Mouse (Mus musculus): ENCODE measurements around the gene Mfrp. TPM values are rescaled to one million over a fixed set of nuclear protein-coding genes. Genes with fewer than 3 reads are reported as not detected.

Gene Mfrp
- polyA plus RNA-seq, 1 experiment from 2014 or later, result not detected

DNA sequence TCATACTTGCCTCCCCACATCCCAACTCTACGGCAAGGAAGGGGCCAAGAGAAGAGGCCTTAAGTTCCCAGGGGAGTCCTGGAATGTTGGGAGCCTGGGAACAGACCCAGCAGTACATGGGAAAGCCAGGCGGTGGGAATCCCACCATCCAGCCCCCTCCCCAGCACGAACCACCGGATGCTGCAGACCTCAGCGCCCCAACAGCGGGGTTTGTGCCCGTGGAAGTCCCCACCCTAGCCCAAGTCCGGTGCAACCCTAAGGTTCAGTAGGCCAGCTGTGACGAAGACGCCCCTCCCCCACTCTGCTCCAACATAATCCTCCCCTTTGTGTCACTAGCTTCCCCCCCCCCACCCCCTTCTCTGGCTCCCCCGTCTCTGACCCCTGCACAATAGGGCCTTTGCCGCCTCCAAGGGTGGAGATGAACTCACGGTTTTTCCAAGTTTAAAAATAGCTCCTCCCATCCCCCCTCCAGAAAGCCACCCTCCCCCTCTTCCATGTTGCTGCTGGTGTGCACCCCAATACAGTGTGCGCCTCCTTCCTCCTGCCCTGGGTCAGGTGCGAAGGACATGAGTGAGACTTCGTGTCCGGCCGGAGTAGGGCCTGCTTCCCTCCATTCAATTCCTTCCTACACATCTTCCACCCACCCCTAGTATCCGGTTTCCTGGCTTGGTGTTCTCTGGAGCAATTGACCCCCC, 29.2 kb downstream of the Mfrp start:
- peak overlapping the region; percentile 57 for H3K9ac ChIP-seq (replicated peaks; ENCODE audit: low read depth, low read length)
- H3K9me3 ChIP-seq (ENCODE audit: control insufficient read depth, low read length), result no peaks in the 10 kb centered on the region
- ATAC-seq, result no peak
- H3K27me3 ChIP-seq (replicated peaks; ENCODE audit: control insufficient read depth, insufficient read depth, low read length), result peaks cover 7% of the 10 kb centered on the region
- 13% methylated on average over 19 of the region's 19 CpGs for WGBS
- no peak overlapping the region for H3K4me3 ChIP-seq (replicated peaks; ENCODE audit: low read length)
- no peaks in the 10 kb centered on the region for H3K36me3 ChIP-seq (ENCODE audit: control insufficient read depth, insufficient read depth)
- peak overlapping the region; percentile 66 for H3K4me2 ChIP-seq (ENCODE audit: low read length)
- H3K4me1 ChIP-seq (replicated peaks; ENCODE audit: control insufficient read depth, insufficient read depth, low read length), result peaks cover 37% of the 10 kb centered on the region
- H3K27ac ChIP-seq (ENCODE audit: low read length), result no peak overlapping the region

DNA sequence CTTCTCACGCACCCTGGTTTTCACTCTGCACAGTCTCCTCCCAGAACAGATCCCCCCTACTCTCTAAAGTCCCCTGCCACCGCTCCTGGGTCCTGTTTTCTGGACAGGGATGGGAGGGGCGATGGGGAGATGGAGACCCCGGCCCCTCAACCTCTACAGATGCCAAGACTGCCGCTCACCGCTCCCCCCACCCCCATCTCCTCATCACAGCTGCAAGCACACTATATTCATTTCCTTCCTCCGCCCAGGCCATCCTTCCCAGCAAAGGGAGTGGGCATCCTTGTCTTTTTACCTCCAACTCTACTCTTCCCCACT, 29.7 kb downstream of the Mfrp start:
- no peak overlapping the region for H3K4me2 ChIP-seq (ENCODE audit: low read length)
- ATAC-seq, result no peak
- no peaks in the 10 kb centered on the region for H3K36me3 ChIP-seq (ENCODE audit: control insufficient read depth, insufficient read depth)
- no peak overlapping the region for H3K4me3 ChIP-seq (replicated peaks; ENCODE audit: low read length)
- H3K9ac ChIP-seq (replicated peaks; ENCODE audit: low read depth, low read length), result no peak overlapping the region
- WGBS, result 44% methylated on average over 7 of the region's 7 CpGs
- H3K27ac ChIP-seq (ENCODE audit: low read length), result 0 out of 2 replicates have a peak overlapping the region, but pooled peaks have one; percentile 29
- peaks cover 38% of the 10 kb centered on the region for H3K4me1 ChIP-seq (replicated peaks; ENCODE audit: control insufficient read depth, insufficient read depth, low read length)
- no peaks in the 10 kb centered on the region for H3K9me3 ChIP-seq (ENCODE audit: control insufficient read depth, low read length)
- peaks cover 7% of the 10 kb centered on the region for H3K27me3 ChIP-seq (replicated peaks; ENCODE audit: control insufficient read depth, insufficient read depth, low read length)

DNA sequence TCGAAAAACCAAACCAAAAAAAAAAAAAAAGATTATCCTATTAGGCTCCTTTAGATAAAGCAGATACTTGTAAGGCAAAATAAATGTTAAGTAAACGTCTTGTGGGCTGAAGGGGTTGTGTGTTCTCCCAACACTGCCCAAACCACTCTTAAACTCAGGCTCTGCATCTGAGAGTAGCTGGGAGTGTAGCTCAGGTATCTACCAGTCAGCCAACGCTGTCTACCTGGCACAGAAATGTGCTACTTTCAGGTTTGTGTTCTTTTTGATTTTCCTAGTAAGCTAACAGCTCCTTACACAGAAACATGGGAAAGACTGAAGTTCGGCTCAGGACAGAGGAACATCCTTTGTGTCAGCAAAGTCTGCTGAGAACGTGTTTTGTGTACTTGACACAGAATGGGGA, 30.7 kb downstream of the Mfrp start:
- no peaks in the 10 kb centered on the region for H3K36me3 ChIP-seq (ENCODE audit: control insufficient read depth, insufficient read depth)
- H3K9me3 ChIP-seq (ENCODE audit: control insufficient read depth, low read length), result no peaks in the 10 kb centered on the region
- H3K4me2 ChIP-seq (ENCODE audit: low read length), result no peak overlapping the region
- H3K27ac ChIP-seq (ENCODE audit: low read length), result no peak overlapping the region
- peaks cover 35% of the 10 kb centered on the region for H3K4me1 ChIP-seq (replicated peaks; ENCODE audit: control insufficient read depth, insufficient read depth, low read length)
- H3K9ac ChIP-seq (replicated peaks; ENCODE audit: low read depth, low read length), result no peak overlapping the region
- no peak overlapping the region for H3K4me3 ChIP-seq (replicated peaks; ENCODE audit: low read length)
- H3K27me3 ChIP-seq (replicated peaks; ENCODE audit: control insufficient read depth, insufficient read depth, low read length), result peaks cover 7% of the 10 kb centered on the region
- WGBS, result 65% methylated on average over 5 of the region's 5 CpGs
- no peak for ATAC-seq

DNA sequence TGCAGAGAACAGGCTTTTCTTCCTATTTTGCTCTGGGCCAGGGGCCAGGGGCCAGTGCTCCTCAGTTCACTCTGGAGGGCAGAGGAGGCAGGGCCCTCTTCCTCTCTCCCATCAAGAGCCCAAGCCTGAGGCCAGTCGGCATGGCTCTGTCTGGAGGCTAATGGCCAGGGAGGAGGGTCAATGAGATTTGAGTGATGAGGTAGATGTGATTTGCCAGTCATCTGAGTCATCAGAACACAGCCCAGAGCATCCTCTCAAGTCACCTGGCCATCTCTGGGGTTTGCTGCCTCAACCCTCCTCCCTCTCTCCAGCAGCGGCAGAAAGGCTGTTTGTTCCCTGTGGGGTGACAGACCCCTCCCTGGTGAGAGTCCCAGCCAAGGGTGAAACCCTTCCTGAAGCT, 31.8 kb downstream of the Mfrp start:
- H3K4me3 ChIP-seq (replicated peaks; ENCODE audit: low read length), result no peak overlapping the region
- WGBS, result 17% methylated on average over 2 of the region's 2 CpGs
- peaks cover 35% of the 10 kb centered on the region for H3K4me1 ChIP-seq (replicated peaks; ENCODE audit: control insufficient read depth, insufficient read depth, low read length)
- no peaks in the 10 kb centered on the region for H3K9me3 ChIP-seq (ENCODE audit: control insufficient read depth, low read length)
- H3K4me2 ChIP-seq (ENCODE audit: low read length), result no peak overlapping the region
- H3K27ac ChIP-seq (ENCODE audit: low read length), result no peak overlapping the region
- ATAC-seq, result no peak
- H3K36me3 ChIP-seq (ENCODE audit: control insufficient read depth, insufficient read depth), result no peaks in the 10 kb centered on the region
- H3K27me3 ChIP-seq (replicated peaks; ENCODE audit: control insufficient read depth, insufficient read depth, low read length), result peaks cover 7% of the 10 kb centered on the region
- 0 out of 2 replicates have a peak overlapping the region, but pooled peaks have one; percentile 9 for H3K9ac ChIP-seq (replicated peaks; ENCODE audit: low read depth, low read length)

DNA sequence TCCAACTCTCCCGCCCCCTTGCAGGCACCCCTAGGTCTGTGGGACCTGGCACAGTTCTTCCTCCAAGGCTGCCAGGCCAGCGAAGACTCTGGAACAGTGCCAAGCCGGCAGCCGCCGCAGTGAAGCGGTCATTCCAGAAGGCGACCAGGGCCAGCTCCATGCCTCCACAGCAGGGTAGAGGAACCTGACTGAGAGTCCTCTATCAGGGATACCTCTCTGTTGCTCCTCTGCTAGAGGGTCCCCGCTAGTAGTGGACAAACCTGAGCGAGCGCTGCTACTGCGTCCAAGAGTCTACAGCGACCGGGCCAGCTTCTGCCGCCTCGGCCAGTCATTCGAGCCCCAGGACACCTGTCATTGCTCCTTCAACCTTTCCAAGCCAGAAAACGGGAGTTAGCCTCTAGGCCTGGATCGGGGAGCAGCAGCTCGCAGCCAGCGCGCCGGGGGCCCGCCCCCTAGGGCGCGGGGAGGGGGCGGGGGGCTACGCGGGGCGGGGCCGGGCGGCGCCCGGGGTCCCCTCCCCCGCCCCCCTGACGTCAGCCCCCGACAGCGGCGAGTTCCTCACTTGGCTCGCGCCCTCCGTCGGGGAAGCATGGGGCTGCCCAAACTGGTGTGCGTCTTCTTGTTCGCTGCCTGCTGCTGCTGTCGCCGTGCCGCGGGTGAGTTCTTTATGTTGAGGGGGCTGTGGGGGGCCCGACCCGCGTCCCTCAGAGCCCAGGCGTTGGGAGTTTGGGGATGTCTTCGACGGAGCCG, 32.7 kb downstream of the Mfrp start, which contains the start of gene Mcam:
Mcam (plus strand) TSS at position 369 of the 750 bp plus-strand sequence.
- H3K4me3 ChIP-seq (replicated peaks; ENCODE audit: low read length), result peak within 1 kb of the TSS; percentile 39
- H3K36me3 ChIP-seq (ENCODE audit: control insufficient read depth, insufficient read depth), result no peaks in the 10 kb centered on the region
- peak within 1 kb of the TSS; percentile 33 for H3K9ac ChIP-seq (replicated peaks; ENCODE audit: low read depth, low read length)
- peak within 1 kb of the TSS; percentile 75 for H3K4me2 ChIP-seq (ENCODE audit: low read length)
- H3K9me3 ChIP-seq (ENCODE audit: control insufficient read depth, low read length), result no peaks in the 10 kb centered on the region
- peaks cover 35% of the 10 kb centered on the region for H3K4me1 ChIP-seq (replicated peaks; ENCODE audit: control insufficient read depth, insufficient read depth, low read length)
- peak; percentile 54 for ATAC-seq
- H3K27me3 ChIP-seq (replicated peaks; ENCODE audit: control insufficient read depth, insufficient read depth, low read length), result peaks cover 5% of the 10 kb centered on the region; the same call in 1 of the 2 replicates
- 1% methylated on average over 50 of the region's 55 CpGs for WGBS
- no peak within 1 kb of the TSS for H3K27ac ChIP-seq (ENCODE audit: low read length)

DNA sequence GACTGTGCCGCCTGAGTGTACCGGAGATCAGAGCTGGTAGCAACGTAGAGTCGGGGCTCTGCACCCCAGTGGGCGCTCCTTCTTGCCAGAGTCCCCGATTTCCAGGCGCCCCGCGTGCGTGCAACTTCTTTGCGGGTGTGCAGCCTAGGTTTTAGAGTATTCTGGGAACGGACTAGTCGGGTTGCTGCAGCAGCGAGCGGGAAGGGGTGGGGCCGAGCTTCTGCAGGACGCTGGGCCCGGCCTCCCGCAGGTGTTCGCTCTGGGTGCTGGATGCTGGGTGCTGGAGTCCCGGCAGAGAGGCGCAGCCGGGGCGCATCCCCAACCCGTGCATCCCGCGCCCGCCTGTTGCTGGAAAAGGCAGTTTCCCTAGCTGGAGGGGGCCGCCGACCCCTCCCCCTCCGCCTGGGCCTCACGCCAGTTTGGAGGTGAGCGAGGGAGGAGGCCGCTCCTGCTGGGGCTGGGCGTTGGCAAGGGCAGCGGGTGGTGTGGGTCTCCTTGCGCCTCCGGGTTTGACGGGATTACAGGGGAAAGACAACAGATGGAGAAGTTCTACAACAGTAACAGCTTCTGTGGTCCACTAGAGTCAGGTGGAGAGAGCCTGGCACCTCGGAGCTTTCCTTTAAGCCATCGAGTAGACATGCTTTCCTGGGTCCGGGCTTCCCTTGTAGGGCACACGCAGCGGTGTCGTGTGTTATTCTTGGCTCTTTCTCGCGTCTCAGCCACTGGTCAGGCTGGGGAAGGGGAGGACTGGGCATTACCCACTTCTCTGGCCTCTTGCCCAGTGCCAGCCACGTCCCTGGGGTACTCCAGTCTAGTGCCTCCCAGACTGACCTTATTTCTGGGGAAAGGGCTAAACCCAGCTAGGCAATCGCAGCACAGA, 33.6 kb downstream of the Mfrp start:
- WGBS, result under 1% methylated on average over 49 of the region's 49 CpGs

DNA sequence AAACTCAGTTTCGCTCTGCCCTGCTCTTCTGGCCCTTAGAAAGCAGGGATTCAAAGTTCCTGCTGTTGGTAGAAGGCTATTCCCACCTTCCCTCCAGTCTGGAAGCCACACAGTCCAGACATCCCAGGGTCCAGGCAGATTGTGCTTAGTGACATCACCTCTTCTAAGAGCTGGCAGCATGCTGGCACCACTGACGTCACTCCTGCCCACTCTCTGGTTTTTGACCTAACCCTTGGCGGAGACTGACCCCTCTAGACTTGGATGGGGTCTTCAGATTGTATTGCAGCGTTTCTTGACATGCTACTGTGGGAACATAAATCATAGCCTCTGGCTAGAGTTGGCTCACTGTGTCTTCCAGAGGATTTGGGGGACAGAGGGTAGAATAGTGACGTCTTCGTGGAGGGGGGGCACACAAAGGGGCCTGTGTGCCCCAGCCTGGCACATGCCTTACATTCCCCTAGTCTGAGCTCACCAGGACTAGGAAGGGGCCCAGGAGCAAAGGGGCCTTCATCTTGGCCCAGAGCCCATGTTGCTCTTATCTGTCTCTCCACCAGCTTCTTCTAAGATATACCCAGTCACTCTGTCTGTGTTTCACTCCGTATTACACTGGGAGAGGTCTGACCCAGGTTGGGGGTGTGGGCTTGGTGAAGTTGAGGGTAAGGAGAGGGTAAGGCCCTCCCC, 34.3 kb downstream of the Mfrp start:
- H3K9ac ChIP-seq (replicated peaks; ENCODE audit: low read depth, low read length), result no peak overlapping the region; the same call in 1 of the 2 replicates
- H3K27me3 ChIP-seq (replicated peaks; ENCODE audit: control insufficient read depth, insufficient read depth, low read length), result 0 out of 2 replicates have a peak, but pooled peaks cover 5% of the 10 kb centered on the region
- no peaks in the 10 kb centered on the region; the same call in 1 of the 2 replicates for H3K36me3 ChIP-seq (ENCODE audit: control insufficient read depth, insufficient read depth)
- H3K4me3 ChIP-seq (replicated peaks; ENCODE audit: low read length), result peak overlapping the region; percentile 39
- 46% methylated on average over 7 of the region's 7 CpGs for WGBS
- peak overlapping the region; percentile 75 for H3K4me2 ChIP-seq (ENCODE audit: low read length)
- no peaks in the 10 kb centered on the region for H3K9me3 ChIP-seq (ENCODE audit: control insufficient read depth, low read length)
- H3K4me1 ChIP-seq (replicated peaks; ENCODE audit: control insufficient read depth, insufficient read depth, low read length), result peaks cover 23% of the 10 kb centered on the region
- no peak overlapping the region for H3K27ac ChIP-seq (ENCODE audit: low read length)
- ATAC-seq, result peak; percentile 14; the same call in 1 of the 2 replicates

More for the DNA sequence above, 33.6 kb downstream of the Mfrp start:
- Histone ChIP-seq H3K27me3 (replicated peaks; ENCODE audit: control insufficient read depth, insufficient read depth, low read length) (0 out of 2 replicates have a peak, but pooled peaks cover 5% of the 10 kb centered on the region), H3K4me2 (ENCODE audit: low read length) (peak overlapping the region; percentile 75), H3K4me3 (replicated peaks; ENCODE audit: low read length) (peak overlapping the region; percentile 39), H3K27ac (ENCODE audit: low read length) (no peak overlapping the region), H3K4me1 (replicated peaks; ENCODE audit: control insufficient read depth, insufficient read depth, low read length) (peaks cover 29% of the 10 kb centered on the region), H3K9ac (replicated peaks; ENCODE audit: low read depth, low read length) (peak overlapping the region; percentile 33), H3K9me3 (ENCODE audit: control insufficient read depth, low read length) (no peaks in the 10 kb centered on the region), H3K36me3 (ENCODE audit: control insufficient read depth, insufficient read depth) (no peaks in the 10 kb centered on the region; the same call in 1 of the 2 replicates)
- ATAC-seq, result peak; percentile 49

DNA sequence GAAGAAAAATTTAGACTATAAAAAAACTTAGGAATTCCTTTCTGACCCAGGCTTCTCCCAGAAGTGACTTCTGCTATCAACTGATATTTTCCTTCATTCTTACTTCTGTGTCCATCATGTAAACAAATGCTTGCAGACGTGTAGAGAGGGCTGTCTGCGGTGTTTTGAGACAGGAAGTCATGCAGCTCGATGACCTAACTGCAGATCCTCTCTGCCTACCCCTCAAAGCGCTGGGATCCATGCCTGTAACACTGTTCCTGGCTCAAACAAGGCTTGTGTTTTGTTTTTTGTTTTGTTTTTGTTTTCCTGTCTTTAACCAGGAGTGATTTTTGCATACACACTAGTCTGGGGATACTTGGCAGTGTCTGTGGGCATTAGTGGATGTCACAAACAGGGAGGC, 36.3 kb downstream of the Mfrp start:
- H3K27ac ChIP-seq (ENCODE audit: low read length), result no peak overlapping the region
- H3K9me3 ChIP-seq (ENCODE audit: control insufficient read depth, low read length), result no peaks in the 10 kb centered on the region
- peaks cover 23% of the 10 kb centered on the region for H3K4me1 ChIP-seq (replicated peaks; ENCODE audit: control insufficient read depth, insufficient read depth, low read length)
- no peaks in the 10 kb centered on the region; the same call in 1 of the 2 replicates for H3K36me3 ChIP-seq (ENCODE audit: control insufficient read depth, insufficient read depth)
- H3K27me3 ChIP-seq (replicated peaks; ENCODE audit: control insufficient read depth, insufficient read depth, low read length), result 0 out of 2 replicates have a peak, but pooled peaks cover 5% of the 10 kb centered on the region
- no peak overlapping the region for H3K9ac ChIP-seq (replicated peaks; ENCODE audit: low read depth, low read length)
- 77% methylated on average over 4 of the region's 4 CpGs for WGBS
- ATAC-seq, result no peak
- no peak overlapping the region for H3K4me3 ChIP-seq (replicated peaks; ENCODE audit: low read length)
- no peak overlapping the region for H3K4me2 ChIP-seq (ENCODE audit: low read length)
